Mouse (Mus musculus) inflammation-experienced regulatory T-cells (primary cell): ENCODE measurements around the gene Vmn1r103. TPM values are rescaled to one million over a fixed set of nuclear protein-coding genes. Genes with fewer than 3 reads are reported as not detected.

Experiments
- polyA plus RNA-seq, 2 experiments: library from polyadenylated mRNA; unstranded; fragments of 100-300 nt; shearing (Covaris generic); gene quantifications; one replicate each; pipeline ENCODE4 v1.2.1; 2017

Vmn1r103 gene
- polyA plus RNA-seq: not detected

GRCm38 (mm10) chr7:20510434-20510833 lies at the start of gene Vmn1r103:
Gene Vmn1r103 (minus strand): TSS chr7:20510534.

GRCm38 (mm10) chr7:20545657-20546056 lies 35.3 kb upstream of the Vmn1r103 start, which contains the start of gene Gm5726:
Gene Gm5726 (minus strand): TSS chr7:20545757.

GRCm38 (mm10) chr7:20533537-20533936 lies 23.2 kb upstream of the Vmn1r103 start, which contains the start of gene Vmn1r104:
Gene Vmn1r104 (plus strand): TSS chr7:20533837.

GRCm38 (mm10) chr7:20474825-20475224 lies 35.5 kb downstream of the Vmn1r103 start, which contains the start of gene Gm10670:
Gene Gm10670 (minus strand): TSS chr7:20474925.

Other genes with a start within 250 kb of the Vmn1r103 start
- 1 to 10 TPM; 1.2 to 2.7 TPM for gene Gm5890, start 247.7 kb downstream of the Vmn1r103 start, polyA plus RNA-seq
- gene Gm4133, start 176.5 kb downstream of the Vmn1r103 start, polyA plus RNA-seq: not detected
- not detected for gene Gm5728, start 135.1 kb downstream of the Vmn1r103 start, polyA plus RNA-seq
- gene Vmn1r100, start 92.6 kb downstream of the Vmn1r103 start, polyA plus RNA-seq: not detected
- not detected for gene Vmn1r101, start 67.9 kb downstream of the Vmn1r103 start, polyA plus RNA-seq
- gene Gm10670, start 35.6 kb downstream of the Vmn1r103 start, polyA plus RNA-seq: 1 to 10 TPM in 1 of 2 experiments, under 1 TPM in 1; 0.28 to 5.2 TPM
- 1 to 10 TPM in 1 of 2 experiments, under 1 TPM in 1; 0.25 to 1.1 TPM for gene Vmn1r104, start 23.3 kb upstream of the Vmn1r103 start, polyA plus RNA-seq
- gene Gm5726, start 35.2 kb upstream of the Vmn1r103 start, polyA plus RNA-seq: not detected
- gene Gm4141, start 65.7 kb upstream of the Vmn1r103 start, polyA plus RNA-seq: not detected
- gene Gm4513, start 88.5 kb upstream of the Vmn1r103 start, polyA plus RNA-seq: 1 to 10 TPM in 1 of 2 experiments, under 1 TPM in 1; 0.30 to 1.9 TPM
- 1 to 10 TPM in 1 of 2 experiments, not detected in 1; 2.2 TPM for gene Vmn1r107, start 158.4 kb upstream of the Vmn1r103 start, polyA plus RNA-seq
- gene Vmn1r111, start 192.7 kb upstream of the Vmn1r103 start, polyA plus RNA-seq: 1 to 10 TPM in 1 of 2 experiments, not detected in 1; 1.0 TPM
- gene Gm10668, start 220.1 kb upstream of the Vmn1r103 start, polyA plus RNA-seq: not detected